Mouse (Mus musculus) neural tube, embryonic 15.5 days (tissue): Measurements from ENCODE around the gene Atraid. TPM values are rescaled to one million over a fixed set of nuclear protein-coding genes. Genes with fewer than 3 reads are reported as not detected.

ENCODE experiments used
- ATAC-seq: fragments of 200-750 bp; cut with Nextera tagmentation; 2 replicates; pipeline ENCODE4 v1.8.0; 2017; ENCODE audit warnings: mild to moderate bottlenecking, moderate TSS enrichment, moderate library complexity; ENCODE audit not compliant: low FRiP score
- H3K27ac ChIP-seq: fragments of 300-500 bp; sonication (generic); replicated peaks from 2 replicates; pipeline ENCODE4 v1.5.1; 2015; ENCODE audit warnings: mild to moderate bottlenecking, inconsistent platforms
- H3K27me3 ChIP-seq: fragments of 300-500 bp; sonication (generic); replicated peaks from 2 replicates; pipeline ENCODE4 v1.6.1; 2015; ENCODE audit warnings: inconsistent platforms
- H3K36me3 ChIP-seq: fragments of 300-500 bp; sonication (generic); 2 replicates; pipeline ENCODE4 v1.6.1; 2015; ENCODE audit warnings: inconsistent platforms
- H3K4me1 ChIP-seq: fragments of 300-500 bp; sonication (generic); 2 replicates; pipeline ENCODE4 v1.6.1; 2015; ENCODE audit warnings: inconsistent platforms
- H3K4me2 ChIP-seq: fragments of 300-500 bp; sonication (generic); 2 replicates; pipeline ENCODE4 v1.6.1; 2015; ENCODE audit warnings: inconsistent platforms, mild to moderate bottlenecking, moderate library complexity
- H3K4me3 ChIP-seq: fragments of 300-500 bp; sonication (generic); replicated peaks from 2 replicates; pipeline ENCODE4 v1.5.1; 2015; ENCODE audit warnings: mild to moderate bottlenecking, inconsistent platforms
- H3K9ac ChIP-seq: fragments of 300-500 bp; sonication (generic); replicated peaks from 2 replicates; pipeline ENCODE4 v1.6.1; 2015; ENCODE audit warnings: mild to moderate bottlenecking, inconsistent platforms
- H3K9me3 ChIP-seq: fragments of 300-500 bp; sonication (generic); replicated peaks from 2 replicates; pipeline ENCODE4 v1.6.1; 2016; ENCODE audit warnings: inconsistent platforms
- WGBS: fragments of 180-500 bp; shearing (Covaris S2); methylation state at CpG from one replicate; pipeline ENCODE4 v1.1.7; 2015; ENCODE audit warnings: mixed read lengths; 5-methylcytosine and 5-hydroxymethylcytosine counted together
- polyA plus RNA-seq: library from polyadenylated mRNA; unstranded; fragments of >200 nt; fragmentation: Nextera tagmentation; extraction: Ambion mirVana; gene quantifications from 2 replicates; pipeline ENCODE4 v1.2.1, GENCODE M21; 2015

Atraid gene
- polyA plus RNA-seq, 1 experiment from 2014 or later, result 179 TPM

- WGBS, result 17% methylated on average over 19 of the region's 19 CpGs
- Histone ChIP-seq H3K4me1 (peaks cover 21% of the 10 kb centered on the region), H3K36me3 (peaks cover 33% of the 10 kb centered on the region), H3K9ac (peak overlapping the region; percentile 79), H3K4me3 (peak overlapping the region; percentile 76), H3K27me3 (no peaks in the 10 kb centered on the region), H3K9me3 (no peaks in the 10 kb centered on the region), H3K4me2 (peak overlapping the region; percentile 96), H3K27ac (peak overlapping the region; percentile 83)
- ATAC-seq, result no peak; the same call in none of the 2 replicates
Measured at GRCm38 (mm10) chr5:31055216-31056140, 7.4 kb downstream of the Atraid start.

GRCm38 (mm10) chr5:31069810-31070209, 21.7 kb downstream of the Atraid start:
- Histone ChIP-seq H3K9ac (no peak overlapping the region), H3K4me2 (no peak overlapping the region), H3K27ac (no peak overlapping the region), H3K9me3 (no peaks in the 10 kb centered on the region), H3K4me3 (no peak overlapping the region), H3K36me3 (peaks cover 88% of the 10 kb centered on the region), H3K27me3 (no peaks in the 10 kb centered on the region), H3K4me1 (no peaks in the 10 kb centered on the region)
- no peak for ATAC-seq
- WGBS, result 98% methylated on average over 3 of the region's 3 CpGs

GRCm38 (mm10) chr5:31071059-31071458, 22.9 kb downstream of the Atraid start:
- Histone ChIP-seq H3K27ac (no peak overlapping the region), H3K4me1 (no peaks in the 10 kb centered on the region), H3K4me3 (no peak overlapping the region), H3K4me2 (no peak overlapping the region), H3K9ac (no peak overlapping the region), H3K9me3 (no peaks in the 10 kb centered on the region), H3K36me3 (peaks cover 95% of the 10 kb centered on the region), H3K27me3 (no peaks in the 10 kb centered on the region)
- ATAC-seq, result no peak
- 96% methylated on average over 2 of the region's 2 CpGs for WGBS

GRCm38 (mm10) chr5:31071821-31072220, 23.7 kb downstream of the Atraid start:
- Histone ChIP-seq H3K27me3 (no peaks in the 10 kb centered on the region), H3K9me3 (no peaks in the 10 kb centered on the region), H3K9ac (no peak overlapping the region), H3K27ac (no peak overlapping the region), H3K4me2 (no peak overlapping the region), H3K36me3 (peaks cover 95% of the 10 kb centered on the region), H3K4me1 (no peaks in the 10 kb centered on the region), H3K4me3 (no peak overlapping the region)
- 96% methylated on average over 11 of the region's 11 CpGs for WGBS
- no peak for ATAC-seq

- WGBS, result 92% methylated on average over 12 of the region's 12 CpGs
- Histone ChIP-seq H3K4me2 (no peak overlapping the region), H3K27me3 (no peaks in the 10 kb centered on the region), H3K36me3 (peaks cover 93% of the 10 kb centered on the region), H3K9me3 (no peaks in the 10 kb centered on the region), H3K4me1 (no peaks in the 10 kb centered on the region), H3K27ac (no peak overlapping the region), H3K4me3 (no peak overlapping the region), H3K9ac (no peak overlapping the region)
- no peak for ATAC-seq
Measured at GRCm38 (mm10) chr5:31073176-31073575, 25.1 kb downstream of the Atraid start.

- Histone ChIP-seq H3K9ac (no peak overlapping the region), H3K36me3 (peaks cover 71% of the 10 kb centered on the region), H3K4me1 (0 out of 2 replicates have a peak, but pooled peaks cover 3% of the 10 kb centered on the region), H3K4me3 (no peak overlapping the region), H3K27me3 (no peaks in the 10 kb centered on the region), H3K27ac (no peak overlapping the region), H3K4me2 (no peak overlapping the region), H3K9me3 (no peaks in the 10 kb centered on the region)
- ATAC-seq, result no peak
- WGBS, result 92% methylated on average over 13 of the region's 13 CpGs
Measured at GRCm38 (mm10) chr5:31076346-31076745, 28.2 kb downstream of the Atraid start.

- H3K9ac ChIP-seq, result no peak overlapping the region
- no peak for ATAC-seq
- H3K4me1 ChIP-seq, result peaks cover 22% of the 10 kb centered on the region
- H3K4me3 ChIP-seq, result no peak overlapping the region
- no peaks in the 10 kb centered on the region for H3K9me3 ChIP-seq
- WGBS, result 82% methylated on average over 13 of the region's 13 CpGs
- no peak overlapping the region for H3K4me2 ChIP-seq
- H3K27ac ChIP-seq, result no peak overlapping the region
- H3K27me3 ChIP-seq, result no peaks in the 10 kb centered on the region
- H3K36me3 ChIP-seq, result peaks cover 36% of the 10 kb centered on the region
Measured at GRCm38 (mm10) chr5:31080059-31080794, 32.1 kb downstream of the Atraid start.

GRCm38 (mm10) chr5:31080795-31081164, 32.7 kb downstream of the Atraid start:
- Histone ChIP-seq H3K4me1 (peaks cover 22% of the 10 kb centered on the region), H3K27me3 (no peaks in the 10 kb centered on the region), H3K27ac (no peak overlapping the region), H3K9ac (no peak overlapping the region), H3K36me3 (peaks cover 31% of the 10 kb centered on the region), H3K9me3 (no peaks in the 10 kb centered on the region), H3K4me3 (no peak overlapping the region), H3K4me2 (no peak overlapping the region)
- ATAC-seq, result no peak
- 70% methylated on average over 3 of the region's 3 CpGs for WGBS

- Histone ChIP-seq H3K4me1 (peaks cover 22% of the 10 kb centered on the region), H3K4me2 (no peak overlapping the region), H3K27me3 (no peaks in the 10 kb centered on the region), H3K4me3 (no peak overlapping the region), H3K9me3 (no peaks in the 10 kb centered on the region), H3K27ac (no peak overlapping the region), H3K36me3 (peaks cover 26% of the 10 kb centered on the region), H3K9ac (no peak overlapping the region)
- WGBS, result 72% methylated on average over 3 of the region's 3 CpGs
- no peak for ATAC-seq
Measured at GRCm38 (mm10) chr5:31081386-31081785, 33.3 kb downstream of the Atraid start.

- Histone ChIP-seq H3K4me3 (no peak overlapping the region), H3K27me3 (no peaks in the 10 kb centered on the region), H3K9me3 (no peaks in the 10 kb centered on the region), H3K4me2 (no peak overlapping the region), H3K36me3 (peaks cover 18% of the 10 kb centered on the region), H3K9ac (no peak overlapping the region), H3K27ac (peak overlapping the region; percentile 58; the same call in 1 of the 2 replicates), H3K4me1 (peaks cover 22% of the 10 kb centered on the region)
- ATAC-seq, result no peak
- 10% methylated on average over 5 of the region's 5 CpGs for WGBS
Measured at GRCm38 (mm10) chr5:31082355-31082754, 34.2 kb downstream of the Atraid start.

- H3K4me1 ChIP-seq, result peaks cover 22% of the 10 kb centered on the region
- no peak overlapping the region for H3K9ac ChIP-seq
- no peak overlapping the region for H3K4me2 ChIP-seq
- H3K36me3 ChIP-seq, result peaks cover 11% of the 10 kb centered on the region
- 0 out of 2 replicates have a peak, but pooled peaks have one; percentile 37 for ATAC-seq
- H3K4me3 ChIP-seq, result no peak overlapping the region
- H3K27ac ChIP-seq, result peak overlapping the region; percentile 58
- peaks cover under 1% of the 10 kb centered on the region; the same call in 1 of the 2 replicates for H3K27me3 ChIP-seq
- 37% methylated on average over 12 of the region's 12 CpGs for WGBS
- H3K9me3 ChIP-seq, result no peaks in the 10 kb centered on the region
Measured at GRCm38 (mm10) chr5:31082935-31083625, 35.0 kb downstream of the Atraid start.
